Mouse (Mus musculus): ENCODE data around the gene Exoc3l2.

The Exoc3l2 gene

GRCm38 (mm10) chr7:19523017-19523756, 60.1 kb downstream of the Exoc3l2 start:
- no peak for DNase-seq (ENCODE audit: low spot score)

- peak; percentile 78 for DNase-seq (ENCODE audit: low spot score)
These were observed 60.8 kb downstream of the Exoc3l2 start for GRCm38 (mm10) chr7:19523757-19524419.

GRCm38 (mm10) chr7:19524420-19525104, 61.4 kb downstream of the Exoc3l2 start:
- no peak for DNase-seq (ENCODE audit: low spot score)

GRCm38 (mm10) chr7:19525105-19525481, 62.0 kb downstream of the Exoc3l2 start:
- DNase-seq (ENCODE audit: low spot score), result no peak

GRCm38 (mm10) chr7:19531077-19531476, 67.9 kb downstream of the Exoc3l2 start:
- DNase-seq (ENCODE audit: low spot score), result no peak

- no peak for DNase-seq (ENCODE audit: low spot score)
These were observed 69.1 kb downstream of the Exoc3l2 start for GRCm38 (mm10) chr7:19532240-19532639.

GRCm38 (mm10) chr7:19534676-19535075, 71.5 kb downstream of the Exoc3l2 start:
- DNase-seq (ENCODE audit: low spot score), result no peak

- DNase-seq (ENCODE audit: low spot score), result no peak
These were observed 77.8 kb downstream of the Exoc3l2 start for GRCm38 (mm10) chr7:19540771-19541566.

- no peak for DNase-seq (ENCODE audit: low spot score)
These were observed 78.6 kb downstream of the Exoc3l2 start for GRCm38 (mm10) chr7:19541681-19542154.

GRCm38 (mm10) chr7:19542155-19542691, 79.1 kb downstream of the Exoc3l2 start:
- no peak for DNase-seq (ENCODE audit: low spot score)

GRCm38 (mm10) chr7:19543584-19543983, 80.5 kb downstream of the Exoc3l2 start:
- no peak for DNase-seq (ENCODE audit: low spot score)

GRCm38 (mm10) chr7:19546007-19546406, 82.9 kb downstream of the Exoc3l2 start:
- DNase-seq (ENCODE audit: low spot score), result no peak
